Mouse (Mus musculus) stomach, adult 2 months (tissue): ENCODE measurements around the gene Vsig10l. TPM values are rescaled to one million over a fixed set of nuclear protein-coding genes. Genes with fewer than 3 reads are reported as not detected.

Source experiments
- polyA plus RNA-seq: library from polyadenylated mRNA; depleted of rRNA; stranded (reverse); fragments of >200 nt; gene quantifications from 2 replicates; pipeline ENCODE4 v1.2.3, GENCODE M21; 2012; rRNA removed

Gene Vsig10l
- polyA plus RNA-seq, result 18.5 and 34.7 TPM in 2 replicates

DNA sequence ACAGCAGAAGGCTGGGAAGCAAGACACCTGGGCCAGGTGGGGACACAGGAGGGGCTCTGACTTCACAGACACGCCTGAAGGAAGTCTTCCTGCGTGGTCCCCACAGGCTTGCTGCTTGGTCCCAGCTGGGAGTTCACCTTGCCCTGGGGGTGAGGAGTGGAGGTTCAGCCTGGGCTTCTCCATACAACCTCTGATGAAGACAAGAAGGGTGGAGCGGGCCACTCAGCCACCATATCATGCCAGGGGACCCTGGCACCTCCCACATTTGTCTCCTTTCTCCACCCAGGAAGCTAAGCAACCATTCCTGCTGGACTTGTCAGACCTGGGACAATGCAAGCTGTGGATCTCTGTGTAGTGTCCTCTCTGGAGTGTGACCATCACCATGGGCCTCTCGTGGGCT lies at the start of gene Vsig10l:
Vsig10l (plus strand) TSS at position 301 of the 400 bp plus-strand sequence.

GRCm38 (mm10) chr7:43427406-43427805 lies 35.5 kb upstream of the Vsig10l start, which contains the start of gene Lim2:
Gene Lim2 (plus strand): TSS chr7:43427670.

DNA sequence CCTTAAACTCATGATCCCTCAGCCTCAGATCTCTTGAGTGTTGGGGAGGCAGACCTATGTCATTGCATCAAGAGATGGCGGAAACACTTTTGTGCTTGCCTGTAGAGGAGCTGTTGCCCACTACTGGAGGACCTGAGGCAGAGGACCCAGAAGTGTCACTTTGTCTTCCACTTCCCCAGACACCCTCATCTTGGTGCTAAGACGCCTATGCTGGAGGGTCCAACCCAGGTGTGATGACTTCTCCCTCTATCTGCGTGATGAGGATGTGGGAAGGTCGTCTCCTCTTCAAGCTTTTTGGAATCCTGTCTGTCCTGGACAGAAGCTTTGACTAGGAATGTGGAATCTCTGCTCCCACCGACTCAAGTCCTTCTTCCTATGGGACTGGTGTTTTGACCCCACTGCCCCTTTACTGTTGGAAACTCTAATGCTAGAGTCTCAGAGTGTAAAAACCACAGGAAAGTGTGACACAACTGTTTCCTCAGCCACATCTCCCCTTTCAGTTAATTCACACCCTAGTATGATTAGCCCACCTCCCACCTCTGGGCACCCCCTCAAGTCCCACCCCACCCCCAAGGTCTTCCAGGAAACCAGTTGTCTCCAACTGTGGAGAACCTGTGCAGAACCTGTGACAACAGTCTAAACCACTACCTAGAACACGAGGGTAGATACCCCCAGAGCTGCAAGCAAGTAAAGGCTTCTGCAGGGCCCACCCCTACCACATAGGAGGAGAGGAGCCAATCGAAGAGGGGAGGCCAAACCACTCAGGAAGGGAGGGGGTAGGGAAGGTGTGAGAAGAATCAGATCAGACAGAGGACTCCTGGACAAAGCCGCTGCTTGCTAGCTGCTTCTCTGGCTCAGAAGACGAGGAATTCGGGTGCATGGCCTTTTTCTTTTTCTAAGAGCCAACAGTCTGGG lies 26.4 kb upstream of the Vsig10l start, which contains the start of gene Nkg7:
Nkg7 (plus strand) TSS at position 733 of the 915 bp plus-strand sequence.

DNA sequence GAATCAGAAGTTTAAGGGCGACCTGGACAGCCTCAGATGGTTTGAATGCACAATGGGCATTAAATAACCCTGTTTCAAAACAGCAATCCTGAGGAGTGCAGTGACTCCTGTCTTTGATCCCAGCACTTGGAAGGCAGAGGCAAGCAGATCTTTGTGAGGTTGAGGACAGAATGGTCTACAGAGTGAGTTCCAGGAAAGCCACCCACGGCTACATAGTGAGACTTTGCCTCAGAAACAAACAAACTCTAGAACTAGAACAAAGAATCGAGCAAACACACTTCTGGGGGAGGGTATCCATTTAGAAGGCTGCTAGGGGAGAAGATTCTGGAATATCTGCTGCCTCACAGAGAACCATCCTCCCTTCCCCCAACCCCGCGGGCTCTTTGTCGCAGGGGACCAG lies 22.5 kb upstream of the Vsig10l start, which contains the start of gene Cldnd2:
Cldnd2 (plus strand) TSS at position 301 of the 400 bp plus-strand sequence.

GRCm38 (mm10) chr7:43443917-43444293 lies 19.0 kb upstream of the Vsig10l start, which contains the start of the genes Etfb and Gm45233:
Gene Etfb (plus strand): TSS chr7:43444083.
Gene Gm45233 (plus strand): TSS chr7:43444128.

GRCm38 (mm10) chr7:43489631-43490125 lies 26.7 kb downstream of the Vsig10l start, which contains the start of gene Iglon5:
Gene Iglon5 (minus strand): TSS chr7:43490075.

Other genes with a start within 250 kb of the Vsig10l start
- 0.30 and 0.62 TPM in 2 replicates for gene Zfp715, start 149.9 kb upstream of the Vsig10l start, polyA plus RNA-seq
- 1.4 and 1.7 TPM in 2 replicates for gene Siglecf, start 111.8 kb upstream of the Vsig10l start, polyA plus RNA-seq
- gene Siglecg, start 54.9 kb upstream of the Vsig10l start, polyA plus RNA-seq, result 1.7 and 2.9 TPM in 2 replicates
- gene Lim2, start 35.5 kb upstream of the Vsig10l start, polyA plus RNA-seq, result not detected in 2 replicates
- gene Nkg7, start 26.1 kb upstream of the Vsig10l start, polyA plus RNA-seq, result 0.75 and 1.7 TPM in 2 replicates
- gene Cldnd2, start 22.4 kb upstream of the Vsig10l start, polyA plus RNA-seq, result not detected in 2 replicates
- gene Etfb, start 19.1 kb upstream of the Vsig10l start, polyA plus RNA-seq, result 21.8 and 22.9 TPM in 2 replicates
- gene Gm45233, start 19.0 kb upstream of the Vsig10l start, polyA plus RNA-seq, result 0.40 and 0.47 TPM in 2 replicates
- gene Iglon5, start 26.9 kb downstream of the Vsig10l start, polyA plus RNA-seq, result 3.7 and 4.2 TPM in 2 replicates
- not detected in 2 replicates for gene 4931406B18Rik, start 42.8 kb downstream of the Vsig10l start, polyA plus RNA-seq
- gene Cd33, start 81.3 kb downstream of the Vsig10l start, polyA plus RNA-seq, result 2.5 and 2.8 TPM in 2 replicates
- 0.17 and 0.19 TPM in 2 replicates for gene Zfp658, start 99.1 kb downstream of the Vsig10l start, polyA plus RNA-seq
- gene Zfp719, start 116.5 kb downstream of the Vsig10l start, polyA plus RNA-seq, result 0.06 and 0.27 TPM in 2 replicates
- not detected in 2 replicates for gene Zfp819, start 144.0 kb downstream of the Vsig10l start, polyA plus RNA-seq
- gene Ceacam18, start 171.6 kb downstream of the Vsig10l start, polyA plus RNA-seq, result 0.05 TPM in 1 of 2 replicates, not detected in the other
- gene Siglece, start 197.0 kb downstream of the Vsig10l start, polyA plus RNA-seq, result 0.71 and 1.8 TPM in 2 replicates
- 7.3 and 10.5 TPM in 2 replicates for gene Ctu1, start 208.9 kb downstream of the Vsig10l start, polyA plus RNA-seq
- gene Klk14, start 227.3 kb downstream of the Vsig10l start, polyA plus RNA-seq, result 8.7 and 11.1 TPM in 2 replicates
- gene Klk13, start 249.4 kb downstream of the Vsig10l start, polyA plus RNA-seq, result 36.1 and 62.4 TPM in 2 replicates